In the genomic region with DNA sequence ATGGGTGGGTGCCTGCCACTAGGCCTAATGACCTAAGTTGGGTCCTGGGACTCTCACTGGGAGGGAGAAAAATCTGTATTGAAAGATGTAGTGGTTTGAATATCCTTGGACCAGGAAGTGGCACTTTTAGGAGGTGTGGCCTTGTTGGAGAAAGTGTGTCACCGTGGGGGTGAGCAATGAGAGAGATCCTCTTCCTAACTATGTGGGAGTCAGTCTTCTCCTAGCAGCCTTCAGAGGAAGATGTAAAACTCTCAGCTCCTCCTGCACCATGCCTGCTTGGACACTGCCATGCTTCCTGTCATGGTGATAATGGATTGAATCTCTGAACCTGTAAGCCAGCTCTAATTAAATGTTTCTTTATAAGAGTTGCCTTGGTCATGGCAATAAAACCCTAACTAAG, we compare ENCODE assay signal across 12 mouse cellular contexts.
"Had no signal": no experiment of that assay in that cellular context is flagged by ENCODE, and none has a peak within 500 bp of the region (broad histone marks: within the 10 kb centered on the region; RNA-seq: fewer than 3 reads in every experiment).

No protein-coding gene starts in this region.

- H3K4me2 ChIP-seq: limb, embryonic 13.5 days; midbrain, embryonic 13.5 days; stomach, embryonic 15.5 days had no signal

- H3K9ac ChIP-seq: limb, embryonic 13.5 days; liver, embryonic 14.5 days; midbrain, embryonic 13.5 days; stomach, embryonic 15.5 days had no signal

- H3K4me1 ChIP-seq: stomach, embryonic 15.5 days had no signal

- H3K27me3 ChIP-seq: limb, embryonic 13.5 days; midbrain, embryonic 13.5 days; stomach, embryonic 15.5 days had no signal

- H3K9me3 ChIP-seq: limb, embryonic 13.5 days; midbrain, embryonic 13.5 days; stomach, embryonic 15.5 days had no signal

- H3K27ac ChIP-seq: limb, embryonic 13.5 days; liver, embryonic 14.5 days; midbrain, embryonic 13.5 days; stomach, embryonic 15.5 days had no signal

- DNase-seq: kidney, adult 11 months; kidney, adult 9 months; kidney, postnatal 36 days; layer of hippocampus, adult 9-11 months; layer of hippocampus, postnatal 36 days; lung, adult 18-20 months; thymus, adult 2 months; thymus, postnatal 25 days had no signal

- H3K36me3 ChIP-seq: limb, embryonic 13.5 days; midbrain, embryonic 13.5 days; stomach, embryonic 15.5 days had no signal

- H3K4me3 ChIP-seq: limb, embryonic 13.5 days; midbrain, embryonic 13.5 days; stomach, embryonic 15.5 days had no signal
